Mouse (Mus musculus) left cerebral cortex, postnatal 36 days (tissue): ENCODE data around the gene Hmgb2. TPM values are rescaled to one million over a fixed set of nuclear protein-coding genes. Genes with fewer than 3 reads are reported as not detected.
"Not testable (repeated sequence)": the region's sequence is repeated elsewhere in the genome, so short reads cannot be mapped to it uniquely, and the experiment has no call there.

Source experiments
- DNase-seq, 2 experiments: peaks; one replicate each; pipeline ENCODE4 v3.0.0; 2021 to 2022; ENCODE audit warnings: low spot score in 2 of 2, mixed read lengths in 1 of 2
- intact Hi-C: fragments of 180-260 bp; cut with DNase I; formaldehyde crosslinking; loops from one replicate; pipeline ENCODE4 v1.15.1; 2025
- total RNA-seq, 2 experiments: library from RNA; stranded (reverse); gene quantifications; 2 replicates each; pipeline ENCODE4 v1.2.3; 2021

Hmgb2 gene
- total RNA-seq, 2 experiments from 2014 or later = 4.3 to 6.7 TPM

GRCm38 (mm10) chr8:57505500-57505899 lies 6.2 kb upstream of the Hmgb2 start:
- DNase-seq, intact Hi-C loops: not testable (repeated sequence)

GRCm38 (mm10) chr8:57507556-57508063 lies 4.1 kb upstream of the Hmgb2 start:
- intact Hi-C loops = no loop called here
- DNase-seq = no peak

- DNase-seq = no peak
- intact Hi-C loops = no loop called here
Measured at GRCm38 (mm10) chr8:57508657-57509056, 3.0 kb upstream of the Hmgb2 start.

- DNase-seq = no peak
- intact Hi-C loops = loop anchor here (2.0 kb wide), 1 partner anchor 22 kb away; no protein-coding TSS in a partner anchor
Measured at GRCm38 (mm10) chr8:57510791-57511315, 854 bp upstream of the Hmgb2 start.

GRCm38 (mm10) chr8:57512141-57513056 lies 692 bp downstream of the Hmgb2 start:
- intact Hi-C loops = no loop called here

GRCm38 (mm10) chr8:57513178-57513661 lies 1.5 kb downstream of the Hmgb2 start:
- DNase-seq, intact Hi-C loops: not testable (repeated sequence)

More at GRCm38 (mm10) chr8:57512141-57513056, 692 bp downstream of the Hmgb2 start:
- no peak for DNase-seq

GRCm38 (mm10) chr8:57516685-57517084 lies 5.0 kb downstream of the Hmgb2 start:
- intact Hi-C loops, DNase-seq: not testable (repeated sequence)

GRCm38 (mm10) chr8:57517723-57518122 lies 6.0 kb downstream of the Hmgb2 start:
- DNase-seq = no peak
- intact Hi-C loops = no loop called here

- intact Hi-C loops = no loop called here
- no peak for DNase-seq
Measured at GRCm38 (mm10) chr8:57520186-57520786, 8.6 kb downstream of the Hmgb2 start.

GRCm38 (mm10) chr8:57528036-57528435 lies 16.3 kb downstream of the Hmgb2 start:
- DNase-seq = no peak
- intact Hi-C loops = no loop called here

GRCm38 (mm10) chr8:57530238-57530637 lies 18.5 kb downstream of the Hmgb2 start:
- DNase-seq = no peak
- intact Hi-C loops = loop anchor here (10.0 kb wide), 1 partner anchor 185 kb away; no protein-coding TSS in a partner anchor

- intact Hi-C loops = loop anchor here (1.0 to 10.0 kb wide), 2 partner anchors 102 to 186 kb away; no protein-coding TSS in a partner anchor
- DNase-seq = peak; percentile 72 to 77
Measured at GRCm38 (mm10) chr8:57530666-57531349, 19.1 kb downstream of the Hmgb2 start.

- intact Hi-C loops = loop anchor here (10.0 kb wide), 1 partner anchor 187 kb away; no protein-coding TSS in a partner anchor
- peak in 1 of 2 experiments; percentile 18 for DNase-seq
Measured at GRCm38 (mm10) chr8:57532223-57532622, 20.5 kb downstream of the Hmgb2 start.

- no peak for DNase-seq
- intact Hi-C loops = loop anchor here (10.0 kb wide), 1 partner anchor 188 kb away; no protein-coding TSS in a partner anchor
Measured at GRCm38 (mm10) chr8:57533106-57533505, 21.4 kb downstream of the Hmgb2 start.

GRCm38 (mm10) chr8:57534495-57534894 lies 22.8 kb downstream of the Hmgb2 start:
- intact Hi-C loops = loop anchor here (10.0 kb wide), 1 partner anchor 190 kb away; no protein-coding TSS in a partner anchor
- DNase-seq = no peak

- DNase-seq = no peak
- intact Hi-C loops = loop anchor here (10.0 kb wide), 1 partner anchor 191 kb away; no protein-coding TSS in a partner anchor
Measured at GRCm38 (mm10) chr8:57536167-57536566, 24.5 kb downstream of the Hmgb2 start.

GRCm38 (mm10) chr8:57538601-57539000 lies 26.9 kb downstream of the Hmgb2 start:
- intact Hi-C loops = loop anchor here (10.0 kb wide), 1 partner anchor 194 kb away; no protein-coding TSS in a partner anchor
- DNase-seq = no peak

GRCm38 (mm10) chr8:57540110-57540838 lies 28.6 kb downstream of the Hmgb2 start:
- intact Hi-C loops = loop anchor here (1.0 kb wide), 1 partner anchor 260 kb away; no protein-coding TSS in a partner anchor
- peak; percentile 31 to 59 for DNase-seq
